Mouse (Mus musculus): ENCODE measurements around the gene Mrps23. TPM values are rescaled to one million over a fixed set of nuclear protein-coding genes. Genes with fewer than 3 reads are reported as not detected.
A peak's percentile ranks its signal among the peaks of the same experiment; 100 is the strongest.

Mrps23 gene
- total and polyA plus RNA-seq, 3 experiments: 121 to 314 (median 303) TPM

GRCm38 (mm10) chr11:88168611-88169010 lies 35.6 kb upstream of the Mrps23 start:
- Histone ChIP-seq H3K4me3 (no peak overlapping the region), H3K9ac (ENCODE audit: low read depth, low read length) (no peak overlapping the region), H3K4me1 (ENCODE audit: control insufficient read depth, insufficient read depth, low read length) (peaks cover 28% of the 10 kb centered on the region), H3K36me3 (ENCODE audit: control insufficient read depth, insufficient read depth, low read length) (peaks cover 3% of the 10 kb centered on the region; the same call in 1 of the 2 replicates), H3K27ac (no peak overlapping the region; the same call in 1 of the 2 replicates), H3K27me3 (ENCODE audit: control insufficient read depth, insufficient read depth, low read length) (no peaks in the 10 kb centered on the region), H3K79me2 (replicated peaks; ENCODE audit: control insufficient read depth, insufficient read depth, low read length) (no peaks in the 10 kb centered on the region)
- TF ChIP-seq EP300 (IDR thresholded peaks at IDR 0.05; ENCODE audit: insufficient read depth, low read depth, low read length) (no peak), POLR2A (IDR thresholded peaks at IDR 0.05; ENCODE audit: insufficient read depth, low read depth, low read length) (no peak), CTCF (IDR thresholded peaks at IDR 0.05) (no peak)
- WGBS: 63% methylated on average over 3 of the region's 3 CpGs
- intact Hi-C loops (cut with DNase I): no loop called here
- no peak for DNase-seq

- Histone ChIP-seq H3K27ac (no peak overlapping the region), H3K27me3 (ENCODE audit: control insufficient read depth, insufficient read depth, low read length) (no peaks in the 10 kb centered on the region), H3K9ac (ENCODE audit: low read depth, low read length) (no peak overlapping the region), H3K4me1 (ENCODE audit: control insufficient read depth, insufficient read depth, low read length) (peaks cover 24% of the 10 kb centered on the region), H3K36me3 (ENCODE audit: control insufficient read depth, insufficient read depth, low read length) (peaks cover 4% of the 10 kb centered on the region; the same call in 1 of the 2 replicates), H3K79me2 (replicated peaks; ENCODE audit: control insufficient read depth, insufficient read depth, low read length) (no peaks in the 10 kb centered on the region), H3K4me3 (no peak overlapping the region)
- no peak for TF ChIP-seq CTCF (IDR thresholded peaks at IDR 0.05)
- TF ChIP-seq POLR2A (IDR thresholded peaks at IDR 0.05; ENCODE audit: insufficient read depth, low read depth, low read length): no peak
- TF ChIP-seq EP300 (IDR thresholded peaks at IDR 0.05; ENCODE audit: insufficient read depth, low read depth, low read length): no peak
- WGBS: 71% methylated on average over 32 of the region's 32 CpGs
- DNase-seq: no peak
- intact Hi-C loops (cut with DNase I): no loop called here
These were observed 34.6 kb upstream of the Mrps23 start for GRCm38 (mm10) chr11:88169531-88170040.

GRCm38 (mm10) chr11:88170606-88171005 lies 33.6 kb upstream of the Mrps23 start:
- Histone ChIP-seq H3K27ac (no peak overlapping the region), H3K4me3 (no peak overlapping the region), H3K9ac (ENCODE audit: low read depth, low read length) (no peak overlapping the region), H3K4me1 (ENCODE audit: control insufficient read depth, insufficient read depth, low read length) (peaks cover 20% of the 10 kb centered on the region), H3K27me3 (ENCODE audit: control insufficient read depth, insufficient read depth, low read length) (no peaks in the 10 kb centered on the region), H3K79me2 (replicated peaks; ENCODE audit: control insufficient read depth, insufficient read depth, low read length) (no peaks in the 10 kb centered on the region), H3K36me3 (ENCODE audit: control insufficient read depth, insufficient read depth, low read length) (peaks cover 4% of the 10 kb centered on the region; the same call in 1 of the 2 replicates)
- TF ChIP-seq POLR2A (IDR thresholded peaks at IDR 0.05; ENCODE audit: insufficient read depth, low read depth, low read length): no peak
- TF ChIP-seq CTCF (IDR thresholded peaks at IDR 0.05): no peak
- intact Hi-C loops (cut with DNase I): no loop called here
- 90% methylated on average over 3 of the region's 3 CpGs for WGBS
- DNase-seq: no peak

GRCm38 (mm10) chr11:88171876-88172442 lies 32.2 kb upstream of the Mrps23 start:
- Histone ChIP-seq H3K36me3 (ENCODE audit: control insufficient read depth, insufficient read depth, low read length) (peaks cover 2% of the 10 kb centered on the region; the same call in 1 of the 2 replicates), H3K27me3 (ENCODE audit: control insufficient read depth, insufficient read depth, low read length) (no peaks in the 10 kb centered on the region), H3K9ac (ENCODE audit: low read depth, low read length) (0 out of 2 replicates have a peak overlapping the region, but pooled peaks have one; percentile 7), H3K4me1 (ENCODE audit: control insufficient read depth, insufficient read depth, low read length) (peaks cover 10% of the 10 kb centered on the region), H3K4me3 (no peak overlapping the region), H3K27ac (peak overlapping the region; percentile 89), H3K79me2 (replicated peaks; ENCODE audit: control insufficient read depth, insufficient read depth, low read length) (no peaks in the 10 kb centered on the region)
- peak; percentile 83 for TF ChIP-seq EP300 (IDR thresholded peaks at IDR 0.05; ENCODE audit: insufficient read depth, low read depth, low read length)
- no peak for TF ChIP-seq CTCF (IDR thresholded peaks at IDR 0.05)
- 43% methylated on average over 15 of the region's 15 CpGs for WGBS
- intact Hi-C loops (cut with DNase I): no loop called here
- peak in 1 of 2 experiments; percentile 52 for DNase-seq

GRCm38 (mm10) chr11:88172601-88173325 lies 31.4 kb upstream of the Mrps23 start:
- 0 out of 2 replicates have a peak overlapping the region, but pooled peaks have one; percentile 15 for H3K4me3 ChIP-seq
- H3K27me3 ChIP-seq (ENCODE audit: control insufficient read depth, insufficient read depth, low read length): no peaks in the 10 kb centered on the region
- H3K79me2 ChIP-seq (replicated peaks; ENCODE audit: control insufficient read depth, insufficient read depth, low read length): no peaks in the 10 kb centered on the region
- TF ChIP-seq CTCF (IDR thresholded peaks at IDR 0.05): no peak
- peak; percentile 94 for TF ChIP-seq EP300 (IDR thresholded peaks at IDR 0.05; ENCODE audit: insufficient read depth, low read depth, low read length)
- TF ChIP-seq POLR2A (IDR thresholded peaks at IDR 0.05; ENCODE audit: insufficient read depth, low read depth, low read length): no peak
- DNase-seq: peak in 1 of 2 experiments; percentile 84
- H3K27ac ChIP-seq: peak overlapping the region; percentile 89
- intact Hi-C loops (cut with DNase I): no loop called here
- H3K4me1 ChIP-seq (ENCODE audit: control insufficient read depth, insufficient read depth, low read length): peaks cover 10% of the 10 kb centered on the region
- peak overlapping the region; percentile 28 for H3K9ac ChIP-seq (ENCODE audit: low read depth, low read length)
- H3K36me3 ChIP-seq (ENCODE audit: control insufficient read depth, insufficient read depth, low read length): peaks cover 2% of the 10 kb centered on the region; the same call in 1 of the 2 replicates
- 18% methylated on average over 10 of the region's 10 CpGs for WGBS
